Mouse (Mus musculus) embryonic facial prominence, embryonic 13.5 days (tissue): ENCODE measurements around the gene Mgea5. TPM values are rescaled to one million over a fixed set of nuclear protein-coding genes. Genes with fewer than 3 reads are reported as not detected.

Source experiments
- ATAC-seq: fragments of 200-750 bp; cut with Nextera tagmentation; 2 replicates; pipeline ENCODE4 v1.8.0; 2017; ENCODE audit warnings: low read depth; ENCODE audit not compliant: insufficient number of reproducible peaks, insufficient read depth, low FRiP score, low TSS enrichment
- H3K27ac ChIP-seq: fragments of 300-500 bp; sonication (generic); 2 replicates; pipeline ENCODE4 v1.5.1; 2015; ENCODE audit warnings: moderate library complexity, mild to moderate bottlenecking, inconsistent platforms
- H3K27me3 ChIP-seq: fragments of 300-500 bp; sonication (generic); 2 replicates; pipeline ENCODE4 v1.6.1; 2015; ENCODE audit warnings: mild to moderate bottlenecking, inconsistent platforms
- H3K36me3 ChIP-seq: fragments of 300-500 bp; sonication (generic); 2 replicates; pipeline ENCODE4 v1.6.1; 2015; ENCODE audit warnings: mild to moderate bottlenecking, inconsistent platforms
- H3K4me1 ChIP-seq: fragments of 300-500 bp; sonication (generic); 2 replicates; pipeline ENCODE4 v1.6.1; 2015; ENCODE audit warnings: inconsistent platforms
- H3K4me2 ChIP-seq: fragments of 300-500 bp; sonication (generic); 2 replicates; pipeline ENCODE4 v1.6.1; 2015; ENCODE audit warnings: moderate library complexity, mild to moderate bottlenecking, inconsistent platforms
- H3K4me3 ChIP-seq: fragments of 300-500 bp; sonication (generic); 2 replicates; pipeline ENCODE4 v1.5.1; 2015; ENCODE audit warnings: mild to moderate bottlenecking, inconsistent platforms
- H3K9ac ChIP-seq: fragments of 300-500 bp; sonication (generic); 2 replicates; pipeline ENCODE4 v1.6.1; 2015; ENCODE audit warnings: mild to moderate bottlenecking, inconsistent platforms
- H3K9me3 ChIP-seq: fragments of 300-500 bp; sonication (generic); 2 replicates; pipeline ENCODE4 v1.6.1; 2016; ENCODE audit warnings: inconsistent platforms
- WGBS: fragments of 180-500 bp; shearing (Covaris S2); methylation state at CpG from one replicate; pipeline ENCODE4 v1.1.7; 2015; ENCODE audit warnings: mixed read lengths; 5-methylcytosine and 5-hydroxymethylcytosine counted together
- polyA plus RNA-seq: library from polyadenylated mRNA; unstranded; fragments of >200 nt; fragmentation: Nextera tagmentation; extraction: Ambion mirVana; gene quantifications from 2 replicates; pipeline ENCODE4 v1.2.1, GENCODE M21; 2015

Mgea5 gene
- polyA plus RNA-seq, 1 experiment from 2014 or later: 74.5 TPM

DNA sequence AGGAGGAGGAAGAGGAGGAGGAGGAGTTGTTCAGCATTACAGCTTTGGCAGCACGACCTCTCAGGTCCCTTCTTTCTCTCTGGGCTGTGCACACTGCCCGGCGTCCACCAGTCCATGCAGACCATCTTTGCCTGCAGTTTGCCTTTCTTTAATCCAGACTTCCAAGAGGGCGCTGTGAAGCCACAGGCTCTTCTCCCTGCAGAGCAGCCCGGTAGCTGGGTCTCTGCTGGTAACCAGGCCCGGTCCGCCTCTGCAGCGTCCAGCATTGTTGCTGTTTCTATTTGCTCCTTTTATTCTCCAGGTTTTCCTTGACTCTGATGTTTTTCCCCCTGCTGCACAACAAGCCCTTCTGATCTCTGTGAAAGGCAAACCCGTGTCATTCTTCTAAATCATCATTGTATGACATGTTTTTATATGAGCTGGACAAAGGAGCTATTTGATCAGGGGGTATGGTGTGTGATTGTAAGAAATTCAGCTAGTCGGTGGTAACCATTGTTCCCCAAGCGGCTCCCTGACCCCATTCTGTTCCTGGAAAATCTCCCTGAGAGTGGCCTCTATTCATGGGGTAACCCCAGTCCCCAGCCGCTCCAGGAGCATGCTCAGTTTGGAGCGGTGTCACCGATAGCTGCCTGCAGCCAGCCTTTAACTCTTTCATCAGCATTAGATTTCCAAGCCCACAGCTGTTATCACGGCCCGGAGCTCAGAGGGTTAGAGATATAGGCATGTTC lies 66.0 kb downstream of the Mgea5 start:
- H3K4me2 ChIP-seq: peak overlapping the region; percentile 50
- WGBS: 6% methylated on average over 16 of the region's 16 CpGs
- H3K27me3 ChIP-seq: peaks cover 10% of the 10 kb centered on the region; the same call in 1 of the 2 replicates
- 0 out of 2 replicates have a peak overlapping the region, but pooled peaks have one; percentile 17 for H3K4me3 ChIP-seq
- H3K36me3 ChIP-seq: no peaks in the 10 kb centered on the region
- ATAC-seq: no peak
- peaks cover 18% of the 10 kb centered on the region for H3K4me1 ChIP-seq
- no peaks in the 10 kb centered on the region for H3K9me3 ChIP-seq
- peak overlapping the region; percentile 44 for H3K9ac ChIP-seq
- H3K27ac ChIP-seq: peak overlapping the region; percentile 33; the same call in 1 of the 2 replicates

DNA sequence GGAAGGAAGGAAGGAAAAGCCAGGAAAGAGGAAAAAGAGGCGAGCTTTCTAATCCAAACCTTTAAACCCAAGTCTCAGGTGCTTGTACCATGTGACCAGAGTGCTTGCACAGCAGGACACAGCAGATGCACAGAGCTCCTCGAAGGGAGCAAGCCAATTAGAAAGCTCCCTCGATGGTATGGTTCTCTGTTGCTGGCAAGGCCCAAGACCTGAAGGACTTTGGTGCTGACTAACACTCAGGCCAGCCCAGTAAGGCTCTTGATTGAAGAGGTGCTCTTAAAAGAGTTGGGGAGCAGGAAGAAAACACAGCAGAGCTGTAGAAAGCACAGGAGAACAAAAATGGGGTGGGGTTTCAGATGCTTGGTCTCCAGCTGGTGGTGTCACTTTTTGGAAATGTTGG lies 74.9 kb downstream of the Mgea5 start:
- WGBS: 72% methylated on average over 3 of the region's 3 CpGs
- no peak overlapping the region for H3K4me2 ChIP-seq
- H3K4me3 ChIP-seq: no peak overlapping the region
- no peaks in the 10 kb centered on the region for H3K36me3 ChIP-seq
- ATAC-seq: no peak
- no peak overlapping the region for H3K27ac ChIP-seq
- no peak overlapping the region for H3K9ac ChIP-seq
- H3K4me1 ChIP-seq: peaks cover 6% of the 10 kb centered on the region
- H3K9me3 ChIP-seq: no peaks in the 10 kb centered on the region
- H3K27me3 ChIP-seq: no peaks in the 10 kb centered on the region

Other genes with a start within 250 kb of the Mgea5 start
- gene Poll, start 223.3 kb downstream of the Mgea5 start, polyA plus RNA-seq: 13.5 and 14.4 TPM in 2 replicates
- 45.5 and 45.6 TPM in 2 replicates for gene Gm17018, start 223.2 kb downstream of the Mgea5 start, polyA plus RNA-seq
- 6.2 and 6.9 TPM in 2 replicates for gene Fbxw4, start 123.5 kb downstream of the Mgea5 start, polyA plus RNA-seq
- gene Fgf8, start 40.9 kb downstream of the Mgea5 start, polyA plus RNA-seq: 1.6 and 2.5 TPM in 2 replicates
- 16.8 and 17.7 TPM in 2 replicates for gene Npm3, start 34.2 kb downstream of the Mgea5 start, polyA plus RNA-seq
- gene Kcnip2, start 32.2 kb upstream of the Mgea5 start, polyA plus RNA-seq: 1.3 TPM in 2 replicates
- gene Armh3, start 214.7 kb upstream of the Mgea5 start, polyA plus RNA-seq: 22.3 TPM in 2 replicates
- gene Hps6, start 219.7 kb upstream of the Mgea5 start, polyA plus RNA-seq: 7.3 and 7.4 TPM in 2 replicates